Mouse (Mus musculus) naive thymus-derived CD4-positive, alpha-beta T cell, adult 2 months (primary cell): Measurements from ENCODE around the gene Itpr3.

Source experiments
- DNase-seq: peaks from one replicate; pipeline ENCODE4 v3.0.0-alpha.2; 2011; ENCODE audit warnings: low read depth

Gene Itpr3

DNA sequence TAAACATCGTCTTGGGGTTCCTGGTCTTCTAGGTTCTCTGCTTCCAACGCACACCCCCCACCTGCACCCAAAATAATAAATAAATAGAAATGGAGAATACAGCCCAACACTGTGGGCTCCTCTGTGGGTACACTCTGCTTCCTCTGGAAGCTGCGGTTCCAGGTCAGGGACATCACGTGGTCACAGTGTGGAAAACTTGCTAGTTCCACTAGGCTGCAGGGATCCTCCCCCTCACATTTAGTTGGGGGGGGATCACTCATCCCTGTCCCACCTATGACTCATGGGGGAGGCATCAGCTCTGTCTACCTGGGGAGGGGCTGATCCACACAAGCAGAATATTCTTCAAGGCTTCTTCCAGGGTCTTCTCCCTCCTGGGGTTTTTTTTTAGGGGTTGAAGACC, 87.0 kb downstream of the Itpr3 start:
- DNase-seq = no peak

- DNase-seq = no peak
Observed at GRCm38 (mm10) chr17:27146323-27146923, 89.3 kb downstream of the Itpr3 start.

DNA sequence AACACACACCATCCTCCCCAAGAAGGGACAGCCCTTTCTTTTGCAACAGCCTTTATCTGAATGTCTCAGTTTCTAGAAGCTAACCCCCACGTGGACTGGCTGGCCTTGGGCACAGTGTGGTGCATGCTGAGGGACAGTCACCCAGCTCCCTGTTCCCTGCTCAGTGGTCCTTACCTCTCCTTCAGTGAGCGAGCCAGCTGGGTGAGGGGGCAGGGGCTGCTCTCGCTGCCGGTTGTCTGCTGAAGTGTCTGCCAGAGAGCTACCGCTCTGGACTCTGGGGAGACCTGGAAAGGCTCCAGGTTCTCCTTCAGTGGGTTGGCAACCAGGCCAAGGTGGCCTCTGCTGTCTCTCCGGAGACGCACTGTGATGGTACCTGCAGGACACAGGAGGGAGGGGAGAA, 93.8 kb downstream of the Itpr3 start:
- no peak for DNase-seq

DNA sequence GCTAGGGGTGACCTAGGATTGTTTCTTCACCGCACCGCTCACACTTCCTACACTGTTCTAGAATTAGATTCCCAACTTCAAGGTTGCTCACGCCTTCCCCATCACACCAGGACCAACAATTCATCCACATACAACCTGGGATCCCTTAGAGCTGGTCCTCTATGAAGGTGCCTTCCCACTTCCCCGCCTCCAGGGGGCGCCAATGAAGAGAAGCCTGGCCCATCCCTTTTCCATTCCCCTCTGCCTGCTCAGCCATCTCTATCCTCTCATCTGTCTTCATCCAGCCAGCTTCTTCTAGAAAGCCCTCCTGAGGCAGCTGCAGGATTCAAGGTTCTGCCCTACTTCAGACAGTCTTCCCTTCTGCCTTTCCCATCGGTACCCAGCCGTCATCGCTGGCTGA, 94.3 kb downstream of the Itpr3 start:
- DNase-seq = peak; percentile 54

DNA sequence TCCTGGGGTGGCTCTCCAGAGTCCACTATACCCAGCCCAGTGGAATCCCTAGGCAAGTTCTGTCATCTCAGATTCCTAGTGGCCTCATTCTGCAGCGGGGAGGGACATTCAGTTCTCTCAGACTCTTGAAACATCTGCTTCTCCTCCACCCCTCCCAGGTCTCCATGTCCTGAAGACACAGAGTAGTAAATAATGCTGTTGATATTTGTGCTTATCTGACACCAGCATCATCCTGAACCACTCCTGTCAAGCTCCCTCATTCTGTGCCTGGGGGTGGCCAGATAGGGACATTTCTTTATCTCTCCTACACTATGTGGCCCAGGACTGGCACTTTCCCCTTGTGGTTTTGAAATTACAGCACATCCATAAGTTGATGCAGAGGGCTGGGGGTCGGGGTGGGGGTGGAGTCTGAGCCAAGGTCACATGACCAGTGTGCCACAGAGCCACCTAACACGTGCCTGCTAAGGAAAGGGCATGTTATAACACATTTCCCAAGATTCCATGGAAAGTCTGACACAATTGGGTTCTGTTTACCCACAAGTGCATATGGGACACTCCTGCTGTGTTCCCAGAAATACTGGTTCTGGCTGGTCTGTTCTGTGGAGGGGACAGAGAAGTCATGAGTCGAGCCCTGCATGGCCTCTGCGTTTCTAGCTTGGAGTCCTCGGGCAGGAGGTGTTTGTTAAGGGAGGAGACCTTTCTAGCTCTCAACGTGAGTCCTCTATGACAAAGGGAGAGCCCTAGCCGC, 96.0 kb downstream of the Itpr3 start:
- no peak for DNase-seq

DNA sequence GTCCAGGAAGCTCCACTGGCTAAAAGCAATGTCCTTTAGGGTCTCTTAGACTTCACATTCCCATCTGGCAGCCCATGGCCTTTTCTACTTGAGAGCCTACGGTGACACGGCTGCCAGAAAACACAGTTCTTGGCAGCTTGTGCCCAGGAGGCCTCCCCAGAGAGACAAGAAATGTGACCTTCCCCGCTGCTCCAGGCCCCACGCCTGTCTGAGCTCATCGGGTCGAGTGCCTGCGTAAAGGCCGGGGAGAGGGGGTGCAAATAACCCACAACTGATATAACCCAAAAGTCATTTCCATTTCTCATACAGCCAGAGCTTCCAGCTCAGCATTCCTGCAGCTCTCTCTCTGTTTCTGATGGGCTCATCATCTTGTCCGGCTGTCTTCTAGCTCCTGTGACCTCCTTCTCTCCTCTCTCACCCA, 96.7 kb downstream of the Itpr3 start:
- no peak for DNase-seq

DNA sequence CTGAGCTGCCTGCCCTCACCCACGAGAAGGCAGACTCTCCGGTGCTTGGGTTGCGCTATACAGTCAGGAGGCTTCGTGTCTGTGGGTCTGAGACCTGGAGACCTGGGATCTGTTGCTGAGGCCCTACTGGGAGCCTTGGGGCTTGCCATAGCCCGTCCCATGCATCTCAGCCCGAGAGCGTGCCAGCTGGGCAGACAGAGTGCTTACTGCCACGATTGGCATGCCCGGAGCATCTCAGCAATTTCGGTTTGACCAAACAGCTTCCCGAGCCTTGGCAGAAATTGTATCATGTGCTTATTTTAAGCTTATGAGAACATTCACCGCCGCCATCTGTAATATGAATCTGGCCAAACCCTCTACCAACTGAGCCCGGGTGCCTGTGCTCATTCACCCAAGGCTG, 97.2 kb downstream of the Itpr3 start:
- no peak for DNase-seq

DNA sequence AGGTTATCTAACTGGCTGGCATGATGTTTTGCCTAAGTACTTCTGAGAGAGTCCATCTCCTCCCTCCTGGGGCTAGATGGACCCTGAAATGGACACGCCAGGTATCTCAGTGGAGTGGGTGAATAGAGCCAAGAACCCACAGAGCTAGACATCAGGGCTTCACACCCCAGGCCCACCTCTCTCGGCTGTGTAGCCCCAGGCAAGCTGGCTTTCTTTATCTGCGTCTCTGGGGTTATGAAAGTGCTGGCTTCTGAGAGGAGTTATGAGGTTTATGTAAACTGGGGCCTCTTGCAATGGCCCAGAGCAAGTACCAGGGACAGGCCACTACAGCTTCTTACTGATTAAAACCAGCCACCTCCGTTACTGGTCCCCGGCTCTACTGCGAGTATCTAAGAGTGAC, 97.8 kb downstream of the Itpr3 start:
- no peak for DNase-seq

- no peak for DNase-seq
Observed at GRCm38 (mm10) chr17:27155752-27156151, 98.6 kb downstream of the Itpr3 start.

- no peak for DNase-seq
Observed at GRCm38 (mm10) chr17:27158439-27158838, 101.3 kb downstream of the Itpr3 start.

DNA sequence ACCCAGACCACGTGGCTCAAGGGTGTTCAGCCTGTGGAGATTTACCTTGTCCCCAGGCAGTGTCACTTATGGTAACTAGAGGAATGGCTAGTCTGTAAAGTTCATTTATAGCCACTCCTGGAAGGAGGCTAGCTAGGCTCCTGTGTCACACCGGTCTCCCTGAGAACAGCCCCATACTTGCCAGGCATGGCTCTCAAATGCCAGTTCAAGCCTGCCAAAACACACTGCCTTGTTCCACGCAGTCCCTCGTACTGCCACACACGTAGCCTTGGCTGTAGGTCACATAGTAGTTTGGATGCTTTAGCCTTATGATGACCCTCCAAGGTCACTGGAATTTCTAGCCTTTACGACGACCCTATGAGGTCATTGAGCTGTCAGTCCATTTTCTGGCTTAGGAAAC, 102.1 kb downstream of the Itpr3 start:
- DNase-seq = no peak

DNA sequence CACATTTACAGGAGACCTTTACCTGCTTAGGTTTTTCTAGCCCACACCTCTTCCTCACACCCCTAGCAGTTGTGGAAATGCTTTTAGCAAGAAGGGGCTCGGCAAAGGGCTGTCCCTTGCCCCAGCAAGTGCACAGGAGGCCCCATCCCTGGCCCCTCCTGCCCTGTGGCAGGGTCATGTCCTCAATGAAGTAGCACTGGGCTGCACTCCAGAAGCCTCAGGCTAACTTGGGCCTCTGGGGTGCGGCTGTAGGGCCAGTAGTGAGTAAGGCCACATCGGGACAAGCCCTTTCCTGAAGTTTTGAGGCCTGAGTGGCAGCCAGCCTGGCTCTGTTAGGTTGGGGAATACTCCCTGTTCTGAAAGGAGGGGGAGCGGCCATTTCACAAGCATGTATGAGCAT, 103.8 kb downstream of the Itpr3 start:
- no peak for DNase-seq

- no peak for DNase-seq
Observed at GRCm38 (mm10) chr17:27165054-27165773, 108.1 kb downstream of the Itpr3 start.

DNA sequence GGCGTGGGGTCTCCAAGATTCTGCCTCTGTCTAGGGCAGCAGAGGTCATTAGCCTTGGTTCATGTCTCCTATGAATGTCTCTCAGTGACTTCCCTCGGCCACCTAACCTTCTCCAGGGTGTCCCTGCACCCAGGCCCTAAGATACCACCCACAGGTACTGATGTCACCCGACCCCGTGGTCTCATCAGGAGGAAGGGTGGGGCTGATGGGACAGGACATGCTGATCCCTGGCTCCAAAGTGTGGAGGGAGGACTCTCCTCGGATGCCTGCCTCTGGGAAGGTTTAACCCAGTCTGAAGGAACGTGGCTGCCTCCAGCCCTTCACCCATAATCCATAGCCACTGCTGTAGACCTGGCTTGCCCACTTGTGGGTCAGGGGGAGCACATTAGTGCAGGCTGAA, 109.8 kb downstream of the Itpr3 start:
- DNase-seq = no peak

GRCm38 (mm10) chr17:27167545-27167944, 110.4 kb downstream of the Itpr3 start, which contains the start of gene Ip6k3:
Gene Ip6k3 (minus strand): TSS chr17:27167795.
- DNase-seq = no peak

GRCm38 (mm10) chr17:27168569-27168968, 111.5 kb downstream of the Itpr3 start:
- no peak for DNase-seq

DNA sequence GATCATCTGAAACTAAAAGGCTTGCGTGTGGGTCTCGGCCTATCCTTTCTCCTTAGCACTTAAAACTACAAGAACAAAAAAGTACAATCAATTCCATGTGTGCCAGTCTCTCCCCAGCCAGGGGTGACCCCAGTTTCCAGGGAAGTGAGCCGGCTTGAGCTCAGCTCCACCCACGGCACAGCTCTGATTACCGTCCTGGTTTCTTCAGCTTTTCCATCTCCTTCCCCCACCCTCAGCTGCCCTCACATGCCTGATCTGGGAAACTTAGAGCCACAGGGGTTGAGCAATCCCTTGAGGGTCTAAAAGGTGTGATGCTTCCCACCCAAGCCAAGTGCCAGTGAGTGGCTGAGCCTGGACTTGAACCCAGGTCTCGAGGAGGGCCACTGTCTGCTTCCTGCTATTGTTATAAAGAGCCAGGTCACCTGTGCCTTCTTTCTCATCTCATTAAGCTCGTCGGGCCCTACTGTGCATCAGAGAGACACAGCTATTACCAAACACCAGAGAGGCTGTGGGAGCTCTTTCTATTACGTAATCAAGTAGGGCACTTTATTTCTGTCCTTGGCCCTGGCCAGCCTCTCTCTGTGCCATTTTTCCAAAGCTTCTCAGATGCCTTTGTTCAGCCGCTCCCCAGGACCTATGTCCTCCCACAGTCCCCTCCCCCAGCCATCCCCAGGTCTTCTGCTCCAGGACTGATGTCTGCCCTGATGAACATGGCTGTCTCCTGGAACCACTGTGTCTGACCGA, 113.0 kb downstream of the Itpr3 start:
- DNase-seq = no peak

DNA sequence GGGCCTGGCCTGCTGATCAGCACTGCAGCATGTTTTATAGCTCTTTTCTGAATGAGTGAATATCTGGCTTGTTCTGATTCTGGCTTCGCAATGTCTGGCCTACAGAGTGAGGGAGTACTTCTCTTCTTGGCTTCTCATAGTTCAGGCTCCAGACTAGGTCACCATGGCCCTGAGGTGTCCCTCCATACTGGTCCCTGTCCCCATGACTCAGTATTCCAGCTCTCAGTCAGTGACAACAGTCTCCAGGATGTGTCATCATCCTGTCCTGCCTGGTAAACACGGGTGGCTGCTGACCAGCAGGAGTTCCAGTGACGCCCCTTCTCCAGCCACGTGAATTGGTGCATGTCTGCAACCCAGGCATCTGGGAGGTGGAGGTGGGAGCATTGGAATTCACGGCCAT, 114.0 kb downstream of the Itpr3 start:
- no peak for DNase-seq
